Mouse (Mus musculus): ENCODE measurements around the gene Pom121l2.

DNA sequence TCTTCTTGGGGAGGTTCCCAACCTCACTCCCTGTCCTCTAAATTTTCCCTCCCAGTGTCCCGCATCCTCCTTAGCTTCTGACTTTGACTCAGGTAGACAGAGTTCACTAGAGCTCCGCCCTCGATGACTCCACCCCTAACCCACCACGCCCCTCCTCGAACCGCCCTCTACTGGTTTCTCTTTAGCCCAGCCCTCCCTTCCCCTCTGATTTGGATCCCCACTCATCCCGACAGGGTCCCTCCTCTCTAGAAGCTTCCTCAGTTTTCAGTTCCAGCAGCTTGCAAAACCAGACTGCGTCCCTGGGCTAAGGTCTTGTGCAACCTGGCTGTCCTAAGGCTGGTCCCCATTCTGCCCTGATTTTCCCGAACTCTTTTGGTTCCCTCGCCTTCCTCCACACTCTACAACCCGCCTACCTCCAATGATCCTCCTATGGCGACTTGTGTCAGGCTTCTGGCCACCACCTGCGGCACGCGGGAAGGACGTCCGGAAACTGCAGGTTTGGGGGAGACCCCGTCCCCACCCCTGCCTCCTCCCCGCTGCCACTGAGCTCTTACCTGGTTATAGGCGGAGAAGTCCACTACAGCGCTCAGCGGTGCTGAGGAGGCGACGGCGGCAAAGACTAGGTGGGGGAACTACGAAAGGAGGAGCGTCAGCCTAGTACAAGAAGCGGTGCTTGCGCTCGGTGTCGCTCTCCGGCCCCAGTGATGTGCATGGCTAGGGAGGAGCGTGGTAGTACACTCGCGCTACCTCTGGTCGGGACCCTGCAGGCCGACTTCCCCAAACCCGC lies 25.5 kb downstream of the Pom121l2 start:
- no peak for TF ChIP-seq CTCF (IDR thresholded peaks at IDR 0.05; ENCODE audit: extremely low read depth, insufficient read depth, low read length)
- no peak for TF ChIP-seq POLR2A (IDR thresholded peaks at IDR 0.05; ENCODE audit: extremely low read depth, insufficient read depth, low read length)
